Mouse (Mus musculus): ENCODE results near the gene Bag6.

Gene Bag6

DNA sequence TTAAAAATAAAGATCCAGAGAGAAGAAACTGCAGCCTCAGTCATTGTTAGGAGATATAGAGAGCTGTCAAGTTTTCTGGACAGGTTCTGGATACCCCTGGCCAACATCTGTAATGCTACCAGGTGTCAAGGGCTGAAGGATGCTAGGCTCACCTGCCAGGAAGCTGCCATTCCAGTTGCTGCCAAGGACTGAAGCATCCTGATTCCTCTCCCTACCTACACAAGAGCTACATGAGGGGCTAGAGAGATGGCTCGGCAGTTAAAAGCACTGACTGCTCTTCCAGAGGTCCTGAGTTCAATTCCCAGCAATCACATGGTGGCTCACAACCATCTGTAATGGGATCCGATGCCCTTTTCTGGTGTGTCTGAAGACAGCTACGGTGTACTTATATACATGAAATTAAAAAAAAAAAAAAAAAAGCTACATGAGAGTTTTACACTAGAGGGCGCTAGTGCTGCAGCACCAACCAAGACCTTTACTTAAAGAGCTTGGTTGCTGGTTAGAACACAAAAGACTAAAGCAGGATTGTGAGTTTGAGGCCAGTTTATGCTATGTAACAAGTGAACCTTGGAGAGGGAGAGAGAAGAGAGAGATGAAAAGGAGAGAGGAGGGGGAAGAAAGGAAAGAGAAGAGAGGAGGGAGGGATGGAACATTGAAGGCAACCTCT, 33.7 kb downstream of the Bag6 start:
- DNase-seq = peak in 1 of 2 experiments; percentile 28

DNA sequence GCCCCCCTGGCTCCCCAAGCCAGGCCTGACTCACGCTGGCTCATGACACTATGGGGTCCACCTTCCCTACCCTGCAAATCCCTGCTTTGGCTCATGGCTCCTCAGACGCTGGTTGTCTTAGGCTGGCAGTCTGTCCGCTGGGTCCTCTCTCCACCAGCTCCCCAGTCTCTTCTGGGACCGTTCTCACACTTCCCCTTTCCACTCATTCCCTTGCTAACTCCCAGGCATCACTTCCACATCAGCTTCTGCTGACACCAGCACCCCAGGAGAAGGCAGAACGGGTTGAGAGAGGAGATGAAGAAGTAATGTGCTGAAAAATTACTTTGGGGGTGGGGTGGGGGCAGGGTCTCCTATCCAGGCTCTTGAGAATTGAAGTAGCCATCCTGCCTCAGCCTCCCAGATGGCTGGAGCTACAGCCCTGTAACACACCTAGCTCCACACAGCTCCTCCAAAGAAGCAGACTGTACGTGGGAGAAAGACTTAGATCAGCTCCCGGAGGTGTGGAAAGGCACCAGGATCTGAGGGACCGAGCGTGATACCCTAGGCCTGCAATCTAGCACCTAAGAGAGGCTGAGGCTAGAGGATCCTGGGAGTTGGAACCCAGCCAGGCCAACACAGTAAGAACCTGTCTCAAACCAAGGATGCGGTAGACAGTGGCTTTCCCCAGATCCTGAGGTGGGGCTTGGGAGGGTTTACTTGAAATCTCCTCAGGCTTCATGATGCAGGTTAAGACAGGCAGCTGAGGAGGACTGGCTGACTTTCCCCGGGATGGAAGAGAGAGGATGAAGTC, 37.7 kb downstream of the Bag6 start:
- DNase-seq = peak; percentile 32 to 37

DNA sequence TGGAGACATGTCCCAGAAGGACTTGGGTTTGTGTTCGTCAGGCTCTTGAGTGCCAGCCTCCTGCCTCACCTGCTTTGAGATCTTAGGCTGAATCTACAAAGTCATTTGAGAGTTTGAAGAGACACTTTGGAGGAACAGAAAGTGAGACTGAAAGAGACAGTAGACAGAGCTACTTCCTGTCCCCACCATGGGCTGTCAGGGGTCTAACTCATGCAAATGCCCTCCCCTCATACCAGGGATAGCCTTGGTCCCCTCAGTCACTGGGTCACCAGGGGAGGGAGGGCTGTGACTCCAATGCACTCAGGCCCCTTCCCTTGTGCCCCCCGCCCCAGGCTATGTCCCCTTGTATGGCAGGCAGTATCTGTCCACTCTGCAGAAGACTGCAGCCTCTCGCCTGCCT, 38.4 kb downstream of the Bag6 start:
- DNase-seq = peak; percentile 37 to 38

DNA sequence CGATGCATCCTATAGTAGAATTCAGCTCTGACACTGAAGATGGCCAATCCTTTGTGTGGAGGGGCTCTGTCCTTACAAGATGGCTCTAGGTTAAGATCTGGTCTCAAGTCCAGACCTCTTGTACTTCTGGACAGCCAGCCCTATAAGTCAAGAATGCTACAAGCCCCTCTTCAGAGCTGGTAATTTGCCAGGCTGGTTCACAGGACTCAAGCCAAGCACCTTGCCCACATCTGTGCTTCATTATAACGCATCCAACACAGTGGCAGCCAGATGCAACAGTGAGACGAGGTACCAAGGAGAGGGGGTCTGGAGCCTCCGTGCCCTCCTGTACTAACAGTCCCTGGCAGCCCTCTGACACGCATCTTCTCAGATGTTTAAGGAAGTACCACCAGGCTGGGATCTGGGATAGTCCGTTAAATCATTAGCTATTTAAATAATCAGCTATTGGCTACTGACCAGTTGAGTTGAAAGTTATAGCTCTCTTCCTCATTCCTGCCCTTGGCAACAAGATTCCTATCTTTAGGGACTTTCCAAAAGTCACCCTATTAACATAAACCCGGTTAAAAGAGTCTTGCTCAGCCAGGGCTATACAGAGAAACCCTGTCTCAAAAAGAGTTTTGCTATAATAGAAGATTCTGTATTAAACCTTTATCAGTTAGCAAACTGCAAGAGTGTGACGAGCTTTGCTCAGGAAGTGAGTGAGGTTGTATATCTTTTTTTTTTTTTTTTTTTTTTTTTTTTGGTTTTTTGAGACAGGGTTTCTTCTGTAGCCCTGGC, 39.4 kb downstream of the Bag6 start:
- no peak for DNase-seq

DNA sequence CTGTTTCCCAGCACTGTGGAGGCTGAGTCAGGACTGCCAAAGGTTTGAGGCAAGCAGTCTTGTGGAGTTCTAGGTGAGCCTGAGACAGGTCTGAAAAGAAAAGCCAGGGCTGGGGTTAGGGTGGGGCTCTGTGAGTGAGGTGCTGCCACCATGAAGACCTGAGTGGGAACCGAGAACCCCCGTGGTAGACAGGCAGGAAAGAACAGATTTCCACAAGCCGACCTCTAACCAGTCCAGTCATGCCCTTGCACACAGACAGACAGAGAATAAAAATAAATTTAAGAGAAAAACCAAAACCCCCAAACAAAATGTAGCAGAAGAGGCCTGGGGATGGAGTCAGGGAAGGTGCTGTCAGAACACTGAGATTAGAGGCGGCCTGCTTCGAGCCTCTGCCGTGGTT, 40.4 kb downstream of the Bag6 start:
- no peak for DNase-seq

DNA sequence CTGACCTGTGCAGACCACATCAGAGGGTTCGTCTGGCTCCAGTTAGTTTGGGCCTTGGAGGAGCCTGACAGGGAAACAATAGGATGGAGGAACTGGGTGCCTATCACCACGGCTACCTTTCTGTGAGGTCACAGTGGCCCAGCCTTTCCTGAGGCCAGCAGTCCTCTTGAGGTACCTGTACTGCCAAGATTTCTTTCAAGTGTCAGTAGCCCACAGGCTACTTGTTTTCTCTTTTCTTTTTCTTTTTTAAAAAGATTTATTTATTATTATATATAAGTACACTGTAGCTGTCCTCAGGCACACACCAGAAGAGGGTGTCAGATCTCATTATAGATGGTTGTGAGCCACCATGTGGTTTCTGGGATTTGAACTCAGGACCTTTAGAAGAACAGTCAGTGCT, 41.0 kb downstream of the Bag6 start, which contains the start of gene Aif1:
Aif1 (minus strand) TSS at position 101 of the 400 bp plus-strand sequence.
- no peak for DNase-seq

DNA sequence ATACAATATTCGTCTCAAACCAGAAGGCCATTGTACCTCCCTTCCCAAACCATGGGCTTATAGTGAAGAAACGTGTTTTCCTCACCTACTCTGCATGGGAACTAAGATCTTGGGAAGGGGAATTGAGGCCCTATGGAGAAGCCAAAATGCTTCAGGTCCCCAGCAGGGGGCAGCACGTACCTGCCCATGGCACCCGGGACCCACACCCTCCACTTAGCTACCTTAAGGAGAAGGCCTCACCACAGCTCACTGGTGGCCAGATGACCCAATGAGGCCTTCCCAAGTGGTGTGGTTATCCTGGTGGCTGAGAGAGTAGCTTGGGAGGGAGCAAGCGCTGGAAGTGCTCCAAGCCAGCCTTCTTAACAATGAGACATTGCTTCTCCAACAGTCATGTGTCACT, 43.5 kb downstream of the Bag6 start:
- peak; percentile 82 to 84 for DNase-seq

DNA sequence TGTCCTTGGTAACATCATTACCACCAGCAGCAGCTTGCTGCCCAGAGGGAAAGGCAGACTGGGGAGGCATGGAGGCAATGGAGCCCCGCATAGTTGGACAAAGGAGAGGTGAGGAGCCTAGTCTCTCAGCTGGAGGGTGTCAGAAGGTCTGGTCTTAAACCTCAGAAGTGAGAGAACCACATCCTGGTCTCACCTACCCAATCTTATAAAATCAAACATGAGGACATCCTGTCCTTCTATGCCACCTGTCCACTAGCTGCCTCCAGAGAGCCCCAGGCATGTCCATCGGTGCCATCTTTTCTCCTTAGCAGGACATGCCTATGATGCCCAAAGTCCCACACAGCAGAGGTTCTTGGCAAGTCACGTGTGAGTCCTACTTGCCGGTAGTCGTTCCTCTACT, 45.1 kb downstream of the Bag6 start:
- DNase-seq = no peak

DNA sequence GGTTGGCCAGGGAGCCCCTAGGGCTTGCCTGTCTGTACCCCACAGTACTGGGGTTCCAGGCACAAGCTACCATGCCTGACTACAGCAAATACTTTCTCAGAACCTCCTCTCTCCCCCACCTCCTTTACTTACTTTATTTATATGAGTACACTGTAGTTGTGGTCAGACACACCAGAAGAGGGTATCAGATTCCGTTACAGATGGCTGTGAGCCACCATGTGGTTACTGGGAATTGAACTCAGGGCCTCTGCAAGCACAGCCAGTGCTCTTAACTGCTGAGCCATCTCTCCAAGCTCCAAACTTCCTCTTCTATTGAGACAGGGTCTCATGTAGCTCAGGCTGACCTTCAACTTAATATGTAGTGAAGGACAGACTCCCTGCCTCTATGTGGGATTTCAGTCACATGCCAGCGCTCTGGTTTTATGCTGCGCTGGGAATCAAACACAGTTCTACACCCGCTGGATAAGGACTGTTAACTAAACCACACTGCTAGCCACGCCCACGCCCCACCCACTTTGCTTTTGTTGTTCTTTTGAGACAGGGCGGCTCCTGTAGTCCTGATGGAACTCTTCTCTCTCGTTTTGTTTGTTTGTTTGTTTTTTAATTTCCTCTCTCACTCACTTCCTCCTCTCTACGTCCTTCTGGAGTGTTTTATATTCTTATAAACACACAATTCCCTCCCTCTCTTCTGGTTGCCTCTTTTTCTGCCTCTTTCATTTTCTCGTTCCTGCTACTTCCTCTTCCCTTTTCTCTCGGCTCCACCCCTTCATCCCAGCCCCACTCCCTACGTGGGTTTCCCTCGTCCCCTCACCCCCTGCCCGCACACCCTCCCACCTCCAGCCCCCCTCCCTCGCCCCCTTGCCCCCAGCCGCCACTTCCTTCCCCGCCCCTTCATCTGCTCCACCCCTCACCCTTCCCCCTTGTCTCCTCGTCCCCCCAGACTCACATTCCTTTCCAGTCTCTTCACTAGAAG, 50.9 kb downstream of the Bag6 start:
- DNase-seq = peak; percentile 90

DNA sequence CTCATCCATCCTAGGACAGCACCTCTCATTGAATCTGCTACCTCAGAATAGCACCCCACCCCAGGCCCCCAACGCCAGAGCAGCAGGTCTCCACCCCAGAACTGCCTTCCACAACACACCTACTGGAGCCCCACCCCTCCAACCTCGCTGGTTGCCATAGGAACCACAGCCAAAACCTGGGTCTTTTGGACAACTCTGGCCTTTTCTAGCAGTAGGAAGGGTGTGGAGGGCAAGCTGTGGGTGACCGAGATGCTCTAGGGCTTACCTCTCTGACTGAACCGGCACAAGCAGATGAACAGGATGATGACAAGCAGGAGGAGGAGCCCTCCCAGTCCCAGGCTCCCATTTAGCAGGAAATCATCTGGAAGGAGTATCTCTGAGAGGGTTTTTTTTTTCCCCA, 51.7 kb downstream of the Bag6 start:
- peak; percentile 75 to 81 for DNase-seq

DNA sequence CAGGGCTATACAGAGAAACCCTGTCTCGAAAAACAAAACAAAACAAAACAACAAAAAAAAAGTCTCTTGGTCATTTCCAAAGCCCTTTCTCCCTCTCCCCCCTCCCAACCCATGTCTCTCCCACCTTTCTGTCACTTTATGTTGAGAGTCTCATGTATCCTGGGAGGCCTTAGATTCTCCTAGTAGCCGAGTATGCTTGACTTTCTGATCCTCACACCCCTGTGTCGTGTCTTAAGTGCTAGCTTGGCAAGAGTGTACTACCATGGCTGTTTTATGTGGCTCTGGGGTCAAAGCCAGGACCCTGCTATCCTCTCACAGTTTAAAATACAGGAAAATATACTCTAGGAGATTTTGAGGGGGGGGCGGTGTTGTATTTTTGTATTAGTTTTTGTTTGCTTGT, 52.4 kb downstream of the Bag6 start:
- DNase-seq = no peak

DNA sequence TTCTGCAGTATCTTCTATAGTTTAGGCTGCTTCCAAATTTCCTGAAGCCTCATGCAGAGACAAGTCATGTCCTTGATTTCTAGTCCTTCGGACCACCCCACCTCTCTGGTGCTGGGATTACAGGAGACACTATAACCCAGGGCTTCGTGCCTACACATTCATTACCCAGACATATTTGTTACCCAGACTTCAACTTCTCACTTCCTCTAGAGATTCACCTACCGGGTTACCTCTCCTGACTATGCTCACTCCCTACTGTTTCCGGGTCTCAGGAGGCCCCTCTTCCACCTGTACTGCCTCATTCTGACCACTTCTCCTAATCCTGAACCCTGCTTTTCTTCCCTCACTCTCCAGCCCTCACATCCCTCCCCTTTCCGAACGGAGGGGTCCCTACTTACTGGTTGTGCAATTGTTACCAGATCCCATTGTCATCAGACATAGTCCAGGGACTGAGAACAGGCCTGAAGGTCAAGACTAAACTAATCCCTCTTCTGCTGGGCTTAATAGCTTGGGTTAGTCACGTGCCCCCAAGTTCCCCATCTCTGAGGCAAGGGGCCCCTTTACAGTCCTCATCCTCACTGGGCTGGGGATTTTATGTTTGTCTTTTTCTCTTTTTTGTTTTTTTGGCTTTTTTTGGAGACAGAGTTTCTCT, 53.1 kb downstream of the Bag6 start, which contains the start of gene Lst1:
Lst1 (minus strand) TSS at position 481 of the 652 bp plus-strand sequence.
- DNase-seq = no peak

DNA sequence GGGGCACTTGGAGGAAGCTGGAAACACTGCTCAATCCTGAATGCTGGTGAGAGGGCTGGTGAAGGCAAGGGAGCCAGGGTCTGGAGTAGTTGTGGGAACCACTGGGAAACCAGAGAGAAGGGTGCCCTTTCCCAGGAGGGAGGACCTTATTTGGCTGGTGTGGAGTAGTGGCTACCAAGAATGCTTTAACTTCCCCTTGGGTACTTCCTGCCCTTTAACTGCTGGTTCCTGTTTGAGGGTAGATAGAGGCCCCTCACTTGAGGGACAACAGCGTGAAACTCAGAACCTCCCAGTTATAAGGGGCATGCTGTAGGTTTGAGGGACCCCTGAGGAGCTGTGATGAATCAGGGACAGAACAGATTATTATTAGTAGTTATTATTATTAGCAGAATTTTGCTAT, 54.2 kb downstream of the Bag6 start:
- no peak for DNase-seq

DNA sequence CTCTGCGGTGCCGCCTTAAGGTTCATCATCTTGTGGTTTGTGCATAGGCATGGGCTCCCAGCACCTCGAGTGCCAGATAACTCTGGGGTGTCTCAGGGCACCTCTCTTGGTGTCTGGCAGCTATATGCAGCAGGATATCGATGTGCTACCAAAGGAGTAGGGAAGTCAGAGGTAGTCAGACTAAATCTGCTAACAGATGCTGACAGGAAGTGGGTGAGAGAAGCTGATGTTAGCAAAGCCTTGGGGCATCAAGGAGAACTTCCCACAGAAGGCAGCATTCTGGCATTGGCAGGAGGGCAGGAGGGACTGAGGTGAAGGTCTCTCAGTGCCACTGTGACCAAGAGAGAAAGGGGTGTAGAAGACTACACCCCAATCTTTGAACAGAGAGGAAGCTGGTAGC, 55.1 kb downstream of the Bag6 start:
- DNase-seq = peak; percentile 58 to 60

DNA sequence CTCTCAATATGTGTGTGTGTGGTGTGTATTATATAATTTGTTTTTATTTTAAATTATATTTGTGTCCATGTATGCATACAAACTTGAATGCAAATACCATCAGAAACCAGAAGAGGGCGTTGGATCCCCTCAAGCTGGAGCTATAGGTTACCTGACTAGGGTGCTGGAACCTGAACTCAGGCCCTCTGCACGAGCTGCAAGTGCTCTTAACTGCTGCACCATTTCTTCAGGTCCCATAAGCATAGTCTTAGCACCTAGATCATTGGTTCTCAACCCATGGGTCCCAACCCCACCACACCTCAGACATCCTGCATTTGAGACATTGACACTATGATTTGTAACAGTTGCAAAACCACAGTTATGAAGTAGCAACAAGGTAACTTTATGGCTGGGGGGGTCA, 56.7 kb downstream of the Bag6 start:
- DNase-seq = no peak

DNA sequence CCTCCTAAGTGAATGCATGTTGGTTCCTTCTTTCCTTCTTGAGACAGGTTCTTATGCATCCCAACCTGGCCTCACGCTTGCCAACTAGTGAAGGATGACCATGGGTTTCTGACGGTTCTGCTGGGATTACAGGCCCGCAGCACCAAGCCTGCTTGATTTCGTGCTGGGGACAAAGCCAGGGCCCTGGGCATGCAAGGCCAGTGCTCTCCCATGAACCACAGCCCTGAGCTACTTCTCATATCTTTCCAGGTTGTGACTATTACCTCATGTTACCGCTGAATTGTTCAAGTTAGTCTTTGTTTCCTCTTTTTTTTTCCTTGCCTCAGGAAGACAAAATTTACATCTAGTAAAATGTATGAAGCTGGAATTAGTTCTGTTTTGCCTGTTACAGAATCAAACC, 57.9 kb downstream of the Bag6 start:
- no peak for DNase-seq

DNA sequence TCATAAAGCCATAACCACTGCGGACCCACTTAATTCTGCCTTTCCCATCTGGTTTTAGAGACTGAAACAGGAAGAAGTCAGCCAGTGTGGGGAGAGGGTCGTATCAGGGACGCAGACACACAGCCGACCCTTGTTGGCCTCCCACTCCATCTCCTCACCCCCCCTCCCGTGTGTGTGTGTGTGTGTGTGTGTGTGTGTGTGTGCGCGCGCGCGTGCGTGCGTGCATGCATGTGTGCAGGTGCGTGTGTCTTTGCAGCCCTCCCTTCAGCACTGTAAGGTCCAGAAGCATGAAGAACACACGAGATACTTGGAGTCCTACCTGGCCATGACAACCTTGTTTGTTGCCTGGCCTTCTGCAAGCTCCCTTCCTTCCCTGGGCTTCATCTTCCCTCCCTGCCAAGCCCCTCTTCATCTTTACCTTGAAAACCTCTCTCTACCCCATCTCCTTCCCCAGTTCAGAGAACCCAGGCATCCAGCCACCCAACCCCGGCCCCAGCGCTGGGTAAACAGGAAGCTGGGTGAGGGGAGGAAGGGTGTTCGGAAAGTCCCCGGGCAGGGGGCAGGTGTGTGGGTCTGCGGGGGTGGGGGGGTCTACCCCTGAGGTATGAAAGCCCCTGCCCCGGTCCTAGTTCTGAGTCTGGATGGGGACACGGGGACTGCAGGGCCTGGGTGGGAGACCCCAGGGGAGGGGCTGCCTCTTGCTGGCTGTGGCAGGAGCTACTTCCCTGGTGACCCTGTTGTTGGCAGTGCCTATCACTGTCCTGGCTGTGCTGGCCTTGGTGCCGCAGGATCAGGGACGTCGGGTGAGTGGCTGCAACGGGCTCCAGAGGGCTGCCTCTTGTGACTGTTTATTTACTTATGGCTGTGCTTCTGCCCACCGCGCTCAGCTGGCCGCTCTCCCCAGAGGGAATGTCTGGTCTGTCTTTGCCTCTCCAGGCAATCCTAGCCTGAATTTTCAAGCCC, 59.2 kb downstream of the Bag6 start, which contains the start of gene Ltb:
Ltb (plus strand) TSS at position 559 of the 963 bp plus-strand sequence.
- DNase-seq = peak; percentile 89 to 95

DNA sequence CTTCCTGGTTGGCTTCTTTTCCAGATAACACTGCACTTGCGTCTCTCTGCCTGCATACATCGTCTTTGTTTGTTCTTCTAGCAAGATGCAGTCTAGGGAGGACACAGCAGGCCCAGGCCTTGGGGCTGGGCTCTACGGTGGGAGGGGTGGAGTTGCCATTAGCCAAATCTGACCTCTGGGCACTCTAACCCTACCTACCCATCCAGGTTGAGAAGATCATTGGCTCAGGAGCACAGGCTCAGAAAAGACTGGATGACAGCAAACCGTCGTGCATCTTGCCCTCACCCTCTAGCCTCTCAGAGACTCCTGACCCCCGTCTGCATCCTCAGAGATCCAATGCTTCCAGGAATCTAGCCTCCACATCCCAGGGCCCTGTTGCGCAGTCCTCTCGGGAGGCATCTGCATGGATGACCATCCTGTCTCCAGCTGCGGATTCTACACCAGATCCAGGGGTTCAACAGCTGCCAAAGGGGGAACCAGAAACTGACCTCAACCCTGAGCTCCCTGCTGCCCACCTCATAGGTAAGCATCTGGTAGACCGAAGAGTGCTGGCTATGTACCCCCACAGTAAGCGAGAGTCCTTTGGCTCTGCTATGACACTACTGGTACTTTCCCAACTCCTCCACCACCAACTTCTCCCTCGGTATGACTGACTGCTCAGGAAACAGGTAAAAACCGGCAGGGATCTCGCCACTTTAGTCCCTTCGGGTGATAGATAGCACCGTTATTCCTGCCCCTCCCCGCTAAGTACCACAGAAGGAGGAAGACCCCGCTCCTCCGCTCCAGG, 60.1 kb downstream of the Bag6 start:
- DNase-seq = peak; percentile 54 to 58

DNA sequence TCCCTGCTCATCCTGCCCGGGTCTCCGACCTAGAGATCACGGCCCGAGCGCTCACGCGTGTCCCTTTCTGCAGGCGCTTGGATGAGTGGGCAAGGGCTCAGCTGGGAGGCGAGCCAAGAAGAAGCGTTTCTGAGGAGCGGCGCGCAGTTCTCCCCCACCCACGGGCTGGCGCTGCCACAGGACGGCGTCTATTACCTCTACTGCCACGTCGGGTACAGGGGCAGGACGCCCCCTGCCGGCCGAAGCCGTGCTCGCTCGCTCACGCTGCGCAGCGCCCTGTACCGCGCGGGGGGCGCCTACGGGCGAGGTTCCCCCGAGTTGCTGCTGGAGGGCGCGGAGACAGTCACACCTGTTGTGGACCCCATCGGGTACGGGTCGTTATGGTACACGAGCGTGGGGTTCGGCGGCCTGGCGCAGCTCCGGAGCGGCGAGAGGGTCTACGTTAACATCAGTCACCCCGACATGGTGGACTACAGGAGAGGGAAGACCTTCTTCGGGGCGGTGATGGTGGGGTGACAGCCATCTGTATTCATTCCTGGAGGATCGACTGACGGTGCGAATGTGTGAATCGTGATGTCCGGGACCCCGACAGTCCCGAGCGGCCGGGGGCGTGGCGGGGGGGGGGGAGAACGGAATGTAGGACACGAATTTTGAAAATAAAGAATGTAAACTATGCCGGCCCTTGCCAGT, 60.8 kb downstream of the Bag6 start:
- peak; percentile 98 for DNase-seq
